23 mouse cellular contexts compared by ENCODE assay signal in genomic region chr2:158169771-158170170, GRCm38 (mm10). TPM values are rescaled to one million over a fixed set of nuclear protein-coding genes. Genes with fewer than 3 reads are reported as not detected.
"Had no signal": no experiment of that assay in that cellular context is flagged by ENCODE, and none has a peak within 500 bp of the region (broad histone marks: within the 10 kb centered on the region; RNA-seq: fewer than 3 reads in every experiment).

No protein-coding gene starts in this region.

- DNase-seq: kidney, adult 9 months; kidney, postnatal 14 days; kidney, postnatal 4 days; left cerebral cortex, postnatal 4 days; liver, postnatal 0 days; lung, postnatal 14 days; right cerebral cortex, adult 18-20 months; right cerebral cortex, postnatal 14 days; right cerebral cortex, postnatal 4 days; thymus, adult 2 months; thymus, postnatal 14 days; thymus, postnatal 4 days had no signal

- H3K4me2 ChIP-seq: limb, embryonic 12.5 days; limb, embryonic 15.5 days; liver, embryonic 11.5 days; midbrain, embryonic 12.5 days; midbrain, embryonic 15.5 days; neural tube, embryonic 12.5 days; neural tube, embryonic 15.5 days had no signal

- H3K27ac ChIP-seq: limb, embryonic 12.5 days; limb, embryonic 15.5 days; liver, embryonic 14.5 days; macrophage; midbrain, embryonic 12.5 days; midbrain, embryonic 15.5 days; neural tube, embryonic 12.5 days; neural tube, embryonic 15.5 days; stomach, postnatal 0 days had no signal

- ATAC-seq: liver, postnatal 0 days; midbrain, embryonic 15.5 days had no signal

- H3K27me3 ChIP-seq: limb, embryonic 12.5 days; limb, embryonic 15.5 days; midbrain, embryonic 12.5 days; midbrain, embryonic 15.5 days; neural tube, embryonic 12.5 days; neural tube, embryonic 15.5 days had no signal

- H3K36me3 ChIP-seq: limb, embryonic 12.5 days; limb, embryonic 15.5 days; midbrain, embryonic 12.5 days; midbrain, embryonic 15.5 days; neural tube, embryonic 12.5 days; neural tube, embryonic 15.5 days had no signal

- H3K9me3 ChIP-seq: limb, embryonic 12.5 days; limb, embryonic 15.5 days; midbrain, embryonic 12.5 days; midbrain, embryonic 15.5 days; neural tube, embryonic 12.5 days; neural tube, embryonic 15.5 days had no signal

- H3K9ac ChIP-seq: limb, embryonic 12.5 days; limb, embryonic 15.5 days; liver, embryonic 14.5 days; liver, postnatal 0 days; midbrain, embryonic 12.5 days; midbrain, embryonic 15.5 days; neural tube, embryonic 12.5 days; neural tube, embryonic 15.5 days had no signal

- H3K4me3 ChIP-seq: limb, embryonic 12.5 days; limb, embryonic 15.5 days; midbrain, embryonic 12.5 days; midbrain, embryonic 15.5 days; neural tube, embryonic 12.5 days; neural tube, embryonic 15.5 days had no signal

- H3K4me1 ChIP-seq: limb, embryonic 12.5 days; midbrain, embryonic 12.5 days; midbrain, embryonic 15.5 days; neural tube, embryonic 12.5 days had no signal

RNA-seq across cellular contexts. Expression of gene D630003M21Rik, which starts 59.3 kb away (rescaled TPM):
- total RNA-seq: megakaryocyte, adult 5-6 weeks had no signal
- polyA plus RNA-seq: macrophage had no signal
